Mouse (Mus musculus): ENCODE data around the gene Hivep3.

Gene Hivep3

DNA sequence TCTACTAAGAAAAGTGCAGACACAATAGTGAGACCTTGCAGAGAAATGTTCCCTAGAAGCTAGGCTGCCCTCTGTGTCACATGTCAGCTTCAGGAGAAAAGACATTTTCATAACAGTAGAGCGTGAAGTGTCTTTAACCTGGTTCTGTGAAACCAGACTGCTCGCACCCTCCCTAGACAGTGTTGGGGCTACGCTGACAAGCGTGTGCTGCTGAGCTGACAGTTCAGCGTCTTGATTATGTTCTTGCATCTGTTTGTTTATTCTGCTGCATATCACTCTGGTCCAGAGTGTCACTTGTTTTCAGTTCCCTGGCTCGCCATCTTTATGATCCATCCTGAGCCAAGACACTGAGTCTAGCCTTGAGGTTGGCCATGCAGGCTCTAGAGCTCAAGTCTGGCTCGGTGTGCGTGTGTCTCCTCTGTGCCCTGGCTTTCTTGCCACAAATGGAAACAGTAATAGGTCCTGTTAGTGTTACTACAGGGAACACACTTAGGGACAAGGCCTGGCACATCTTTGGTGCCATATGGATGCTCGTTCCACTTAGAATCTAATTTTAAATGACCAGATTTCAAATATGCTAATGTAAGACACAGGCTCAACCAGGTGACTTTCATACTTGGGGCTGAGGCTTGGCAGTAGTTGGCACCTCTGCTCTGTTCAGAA is 28.0 kb downstream of the Hivep3 start:
- peak; percentile 66 for DNase-seq

DNA sequence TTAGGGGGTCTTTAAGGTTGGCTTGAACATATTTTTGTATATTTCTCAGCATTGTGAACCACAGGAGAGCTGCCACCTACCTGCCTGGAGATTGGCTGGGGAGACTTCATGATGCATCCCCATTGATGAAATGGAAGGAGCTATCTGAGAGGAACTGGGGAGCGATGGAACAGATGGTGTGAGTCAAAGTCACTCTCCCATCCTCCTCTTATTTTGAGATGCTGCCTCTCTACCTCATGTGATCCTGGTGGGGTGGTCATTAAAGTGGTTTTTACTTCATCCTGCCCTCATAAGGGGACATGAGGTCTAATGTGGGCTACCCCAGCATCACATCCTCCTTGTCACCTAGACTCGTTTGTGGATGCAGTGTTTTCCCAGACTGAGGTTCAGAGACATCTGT is 28.6 kb downstream of the Hivep3 start:
- peak; percentile 48 for DNase-seq

DNA sequence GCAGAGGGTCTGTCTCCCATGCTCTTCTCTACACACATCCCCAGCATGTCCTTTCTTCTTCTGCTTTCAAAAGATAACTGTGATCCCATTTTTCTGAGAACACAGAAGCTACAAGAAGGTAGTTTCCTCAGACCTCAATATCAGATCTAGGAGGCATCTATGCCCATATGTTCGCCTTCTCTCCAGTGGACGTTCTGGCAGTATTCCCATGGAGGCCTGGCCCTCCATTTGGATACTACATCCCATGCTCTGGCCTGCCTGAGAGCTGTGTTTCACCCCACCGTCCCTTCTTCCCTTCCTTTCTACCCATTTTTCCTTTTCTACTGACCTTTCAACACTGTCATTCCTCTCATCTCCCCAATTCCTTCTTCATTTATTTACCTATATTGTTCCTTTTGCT is 34.5 kb downstream of the Hivep3 start:
- no peak for DNase-seq

DNA sequence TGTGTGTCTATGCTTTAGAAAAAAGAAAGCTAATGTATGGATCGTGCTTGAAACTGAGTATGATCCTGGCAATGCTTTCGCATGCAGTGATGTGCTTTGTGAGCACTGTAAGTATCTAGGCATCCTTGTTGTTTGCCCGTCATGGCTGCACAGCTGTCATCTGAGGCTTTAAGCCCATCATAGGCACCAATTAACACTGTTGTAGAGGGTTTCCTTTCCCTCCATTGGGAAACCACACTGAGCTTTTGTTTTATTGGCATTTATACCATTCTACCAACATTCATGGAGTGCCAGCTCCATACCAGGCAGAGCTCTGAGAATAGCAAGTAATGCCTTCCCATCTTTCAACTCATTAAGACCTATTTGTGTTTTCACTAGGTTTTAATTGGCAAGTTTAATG is 42.3 kb downstream of the Hivep3 start:
- peak; percentile 4 for DNase-seq

DNA sequence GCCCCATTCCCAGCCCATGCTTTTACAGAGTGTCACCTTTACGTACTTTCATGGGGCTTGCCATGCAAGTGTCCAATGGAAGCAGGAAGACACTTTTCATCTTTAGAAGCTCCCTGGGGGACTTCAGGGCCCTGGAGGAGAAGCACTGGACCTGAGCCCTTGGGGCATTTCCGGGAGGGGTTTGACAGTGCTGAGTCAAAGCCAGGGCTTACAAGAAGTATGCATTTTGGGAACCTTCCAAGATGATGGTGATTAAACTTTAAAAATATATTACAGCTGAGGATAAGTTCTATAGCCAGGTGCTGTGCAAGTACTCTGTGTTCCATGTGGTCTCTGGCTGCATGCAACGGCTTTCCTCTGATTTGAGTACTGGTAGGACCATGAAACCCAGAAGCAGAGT is 43.6 kb downstream of the Hivep3 start:
- DNase-seq, result peak; percentile 79

DNA sequence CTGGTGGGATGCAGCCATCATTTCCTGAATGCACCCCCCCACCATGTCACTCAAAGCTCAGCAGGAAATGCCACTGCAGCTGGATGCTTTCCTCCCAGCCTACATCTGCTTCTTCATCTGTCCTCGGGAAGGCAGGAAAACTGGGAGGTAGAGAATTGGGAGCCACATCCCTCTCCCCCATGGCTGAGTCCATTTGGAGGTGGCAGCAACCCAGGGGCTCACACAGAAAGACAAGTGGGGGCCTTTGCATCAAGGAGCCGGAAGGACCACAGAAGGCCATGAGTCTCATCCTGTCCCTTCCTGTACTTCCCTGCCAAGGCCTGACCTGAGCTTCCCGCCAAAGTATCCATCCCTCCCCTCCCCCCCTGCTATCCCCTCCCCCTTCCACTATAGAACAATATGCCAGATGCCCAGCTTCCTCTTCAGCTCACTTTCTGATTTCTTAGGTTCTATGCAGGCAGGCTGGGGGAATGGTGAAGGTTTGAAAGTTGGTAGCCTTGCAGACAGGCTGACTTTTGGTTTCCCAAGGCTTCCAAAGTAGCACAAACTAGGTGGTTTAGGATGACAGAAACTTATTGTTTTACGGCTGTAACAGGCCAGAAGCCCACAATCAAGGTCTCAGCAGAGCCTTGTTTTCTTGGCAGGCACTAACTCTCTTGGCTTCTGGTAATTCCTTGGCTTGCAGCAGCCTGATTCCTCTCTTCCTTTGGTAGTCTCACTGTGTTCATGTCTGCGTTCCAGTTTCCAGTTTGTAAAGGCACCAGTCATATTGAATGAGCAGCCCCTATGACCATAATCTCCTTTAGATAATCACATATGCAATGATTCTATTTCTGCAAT is 46.2 kb downstream of the Hivep3 start:
- peak; percentile 95 for DNase-seq

DNA sequence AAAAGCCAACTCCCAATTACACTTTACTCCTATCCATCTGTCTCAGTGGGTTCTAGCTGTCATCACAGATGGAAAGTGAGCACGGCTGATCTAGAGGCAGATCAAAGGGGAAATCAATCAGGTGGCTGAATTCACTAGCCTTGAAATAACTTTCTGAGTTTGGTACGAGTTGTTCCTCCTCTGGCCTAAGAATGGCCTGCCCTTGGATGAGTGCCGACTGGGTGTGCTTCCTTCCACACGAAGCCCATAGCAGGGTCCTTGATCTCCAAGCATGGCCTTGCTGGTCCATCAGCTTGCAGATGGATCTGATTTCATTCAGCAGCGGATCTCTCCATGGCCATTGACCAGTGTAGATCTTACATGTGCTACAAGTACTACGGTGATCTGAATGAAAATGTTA is 47.3 kb downstream of the Hivep3 start:
- DNase-seq, result peak; percentile 81

DNA sequence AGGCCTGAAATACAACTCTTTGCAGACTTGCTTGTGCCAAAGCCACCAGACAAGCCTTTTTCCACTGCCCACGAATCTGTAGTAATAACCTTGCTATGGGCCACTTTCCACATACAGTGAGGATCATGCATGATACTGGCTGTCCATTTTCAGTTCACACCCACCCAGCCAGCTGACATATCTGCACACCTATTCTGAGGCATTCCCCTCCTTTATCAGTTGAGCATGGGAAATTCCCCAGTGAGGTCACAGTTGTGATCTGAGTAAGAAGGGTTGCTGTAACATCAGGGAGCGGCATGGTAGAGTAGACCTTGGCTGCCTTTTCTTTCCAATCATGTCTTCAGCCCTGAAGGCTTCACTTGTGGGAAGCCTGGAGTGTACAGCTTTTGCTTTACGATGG is 51.4 kb downstream of the Hivep3 start:
- peak; percentile 78 for DNase-seq

DNA sequence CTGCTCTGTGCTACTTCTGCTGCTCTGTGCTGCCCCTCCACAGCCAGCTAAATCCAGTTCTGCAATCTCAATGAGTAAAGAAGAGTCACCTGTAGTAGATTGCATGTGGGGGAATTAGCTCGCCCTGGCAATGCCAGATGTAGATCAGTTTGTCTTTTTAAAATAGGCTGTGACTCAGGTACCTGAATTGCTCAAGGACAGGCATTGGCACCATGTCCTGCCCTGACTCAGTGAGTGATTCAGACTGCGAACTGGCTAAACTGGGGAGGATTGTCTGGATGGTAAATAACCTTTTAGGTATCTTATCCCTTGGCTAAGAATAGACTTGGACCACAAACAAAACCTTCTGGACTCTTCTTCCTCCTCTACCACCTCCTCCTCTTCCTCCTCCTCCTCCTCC is 52.7 kb downstream of the Hivep3 start:
- DNase-seq, result no peak

DNA sequence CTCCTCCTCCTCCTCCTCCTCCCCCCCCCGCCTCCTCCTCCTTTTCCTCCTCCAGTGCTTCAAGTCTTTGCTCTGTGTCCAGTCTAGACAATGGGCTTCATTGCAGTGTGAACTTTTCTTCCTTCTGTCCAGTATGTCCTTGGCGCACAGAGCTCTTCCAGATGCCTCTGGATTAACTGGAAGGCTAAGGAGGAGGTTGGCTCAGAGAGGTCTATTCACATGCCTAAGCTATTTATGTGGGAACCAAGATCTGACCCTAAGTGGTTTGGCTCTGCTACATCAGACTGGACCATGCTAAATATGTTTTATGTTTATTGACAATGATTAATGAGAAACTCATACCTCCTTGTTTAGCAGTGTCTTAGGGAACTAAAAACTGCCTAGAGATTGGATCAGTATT is 53.1 kb downstream of the Hivep3 start:
- no peak for DNase-seq

DNA sequence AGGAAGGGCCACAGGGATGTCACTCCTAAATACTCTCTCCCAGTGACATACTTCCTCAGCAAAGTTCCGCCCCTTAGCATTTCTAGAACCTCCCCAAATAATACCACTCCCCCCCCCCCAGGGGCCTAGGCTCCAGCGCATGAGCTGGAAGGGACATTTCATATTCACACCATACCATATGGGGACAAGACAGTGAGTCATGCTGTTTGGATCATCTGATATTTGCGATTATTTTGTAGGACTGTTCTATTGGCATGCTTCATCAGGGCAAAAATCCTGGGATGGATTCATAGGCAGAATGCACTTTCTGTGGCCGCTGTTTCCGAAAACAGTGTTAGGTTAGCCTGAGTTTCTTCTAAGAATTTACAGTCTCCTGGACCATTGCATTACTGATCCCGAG is 55.2 kb downstream of the Hivep3 start:
- no peak for DNase-seq

DNA sequence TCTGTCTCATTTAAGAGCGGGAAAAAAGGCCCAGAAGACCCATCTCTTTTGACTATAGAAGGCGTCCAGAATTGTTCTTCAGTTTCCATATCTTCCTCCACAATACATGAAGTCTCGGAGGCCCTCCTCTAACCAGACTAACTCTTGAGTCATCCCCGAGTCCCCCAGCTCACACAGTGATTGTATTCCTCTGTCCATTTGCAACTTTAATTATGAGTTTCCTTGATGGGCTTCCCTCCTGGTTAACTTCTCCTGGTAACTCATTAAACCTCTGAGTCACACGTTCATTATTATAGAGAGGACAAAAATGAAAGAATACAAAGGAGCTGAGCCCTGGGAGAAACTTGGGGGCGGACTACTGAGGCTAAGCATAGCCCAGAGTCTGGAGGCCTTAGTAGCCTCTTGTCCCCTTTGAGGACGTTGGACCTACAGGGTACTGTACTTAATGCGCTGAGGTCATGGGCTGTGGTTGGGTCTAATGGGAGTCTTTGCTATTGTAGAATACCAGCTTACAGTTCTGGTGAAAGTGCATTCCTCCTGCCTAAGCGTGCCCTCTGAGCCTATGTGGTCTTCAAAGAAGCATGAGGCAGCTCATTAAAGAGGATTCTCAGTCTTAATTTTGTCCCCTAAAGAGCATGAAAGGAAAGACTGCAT is 56.0 kb downstream of the Hivep3 start:
- DNase-seq, result peak; percentile 76

DNA sequence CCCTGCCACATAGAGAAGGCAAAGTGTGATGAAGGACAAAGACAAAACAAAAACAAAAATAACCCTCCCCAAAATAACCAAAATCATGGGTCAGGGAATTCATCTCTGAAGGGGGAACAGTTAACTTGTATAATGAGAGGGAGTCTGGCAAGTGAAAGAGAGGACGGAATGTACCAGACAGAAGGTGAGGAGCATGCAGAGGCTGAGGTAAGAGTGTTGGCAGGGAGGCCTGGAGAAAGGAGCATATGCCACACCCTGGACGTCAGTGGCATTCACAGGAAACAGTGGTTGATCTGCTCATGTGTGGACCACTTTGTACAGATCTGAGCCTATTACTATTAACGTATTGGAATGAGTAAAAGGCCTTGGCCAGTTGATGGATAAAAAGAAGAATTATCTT is 65.3 kb downstream of the Hivep3 start:
- peak; percentile 90 for DNase-seq

DNA sequence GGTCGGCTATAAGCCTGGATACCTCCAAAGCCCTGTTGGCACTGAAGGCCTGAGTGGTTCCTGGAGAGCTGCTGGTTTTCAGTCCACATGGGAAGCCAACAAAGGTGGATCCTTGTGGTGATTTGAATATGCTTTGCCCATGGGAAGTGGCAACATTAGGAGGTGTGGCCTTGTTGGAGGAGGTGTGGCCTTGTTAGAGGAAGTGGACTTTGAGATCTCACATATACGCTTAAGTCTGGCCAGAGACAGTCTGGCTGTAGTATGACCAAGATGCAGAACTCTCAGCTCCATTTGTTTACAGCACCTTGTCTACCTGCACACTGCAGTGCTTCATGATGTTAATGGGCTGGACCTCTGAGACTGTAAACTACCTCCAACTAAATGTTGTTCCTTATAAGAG is 73.0 kb downstream of the Hivep3 start:
- peak; percentile 85 for DNase-seq

DNA sequence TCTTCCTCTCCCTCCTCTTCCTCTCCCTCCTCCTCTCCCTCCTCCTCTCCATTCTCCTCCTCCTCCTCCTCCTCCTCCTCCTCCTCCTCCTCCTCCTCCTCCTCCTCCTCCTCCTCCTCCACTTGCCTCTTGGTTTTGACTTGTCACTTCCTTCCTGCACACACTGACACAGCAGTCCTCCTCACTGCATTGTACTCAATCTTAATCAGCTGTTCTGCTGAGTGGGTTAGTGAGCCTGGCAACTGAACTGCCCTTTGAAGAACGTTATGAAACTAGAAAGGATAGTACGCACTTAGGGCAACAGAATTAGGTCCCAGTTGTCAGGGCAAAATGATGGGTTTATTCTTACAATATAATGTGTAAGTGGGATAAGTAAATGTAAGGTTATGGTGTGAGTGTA is 73.8 kb downstream of the Hivep3 start:
- peak; percentile 50 for DNase-seq

DNA sequence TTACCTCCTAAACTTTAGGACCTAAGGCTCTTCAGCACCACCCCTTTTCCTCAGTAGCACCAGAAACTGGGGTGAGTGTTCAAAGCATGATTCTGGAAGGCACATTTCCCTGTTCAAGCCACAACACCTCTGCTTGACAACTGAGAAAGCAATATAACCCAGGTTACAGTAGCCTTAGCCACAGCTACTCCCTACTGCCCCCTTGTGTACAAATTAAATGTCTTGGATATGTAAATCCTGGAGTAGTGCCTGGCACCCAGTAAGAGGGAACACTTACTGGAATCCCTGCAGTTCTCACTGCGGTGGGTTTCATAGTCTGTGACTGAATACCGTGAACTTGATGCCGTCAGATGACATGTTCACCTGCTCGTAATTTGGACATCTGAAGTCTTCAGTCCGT is 75.7 kb downstream of the Hivep3 start:
- DNase-seq, result peak; percentile 87

DNA sequence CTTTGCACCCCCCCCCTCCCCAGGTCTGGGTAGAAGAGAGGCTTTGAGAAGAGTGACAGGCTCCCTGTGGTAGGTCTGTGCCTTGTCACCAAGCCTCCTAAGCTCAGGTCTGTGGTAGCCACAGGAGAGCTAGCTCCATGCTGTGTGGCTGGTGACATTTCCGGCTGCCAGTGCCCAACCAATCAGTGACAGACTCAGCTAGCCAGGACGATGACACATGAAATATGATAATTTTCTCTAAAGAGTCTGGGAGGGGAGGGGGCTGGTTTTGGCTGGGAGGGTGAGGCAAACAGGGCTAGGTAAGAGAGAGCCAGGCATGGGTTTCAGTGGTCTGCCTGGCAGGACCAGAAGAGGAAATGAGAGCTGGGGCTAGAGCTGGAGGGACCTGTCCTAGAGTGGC is 79.2 kb downstream of the Hivep3 start:
- peak; percentile 93 for DNase-seq

DNA sequence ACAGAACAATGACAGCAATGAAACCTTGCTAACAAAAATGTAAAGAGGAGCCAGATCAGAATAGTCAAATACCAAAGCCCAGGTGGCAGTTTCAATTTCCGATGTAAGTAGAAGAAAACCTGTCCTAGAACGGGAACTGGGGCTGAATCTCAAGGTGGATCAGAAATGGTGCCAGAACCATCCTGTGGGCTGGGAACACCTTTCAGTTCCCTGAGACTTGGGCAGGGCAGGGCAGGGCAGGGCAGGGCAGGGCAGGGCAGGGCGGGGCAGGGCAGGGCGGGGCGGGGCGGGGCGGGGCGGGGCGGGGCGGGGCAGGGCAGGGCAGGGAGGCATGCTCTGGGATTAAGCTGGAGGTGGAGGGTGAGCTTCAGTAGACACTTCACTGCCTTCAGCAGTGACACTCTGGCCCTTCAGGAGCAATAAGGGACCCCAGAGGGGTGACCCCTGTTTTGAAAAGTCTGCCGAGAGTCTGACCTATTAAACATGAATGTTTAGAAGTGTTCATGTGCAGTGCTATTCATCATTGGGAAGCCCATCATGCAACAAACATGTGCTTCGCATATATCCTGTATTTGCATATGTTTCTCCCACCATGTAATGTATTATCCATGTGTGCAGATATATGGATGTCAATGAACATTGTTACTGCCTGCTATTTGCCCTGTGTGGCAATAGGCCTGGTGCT is 80.1 kb downstream of the Hivep3 start:
- DNase-seq, result peak; percentile 87

DNA sequence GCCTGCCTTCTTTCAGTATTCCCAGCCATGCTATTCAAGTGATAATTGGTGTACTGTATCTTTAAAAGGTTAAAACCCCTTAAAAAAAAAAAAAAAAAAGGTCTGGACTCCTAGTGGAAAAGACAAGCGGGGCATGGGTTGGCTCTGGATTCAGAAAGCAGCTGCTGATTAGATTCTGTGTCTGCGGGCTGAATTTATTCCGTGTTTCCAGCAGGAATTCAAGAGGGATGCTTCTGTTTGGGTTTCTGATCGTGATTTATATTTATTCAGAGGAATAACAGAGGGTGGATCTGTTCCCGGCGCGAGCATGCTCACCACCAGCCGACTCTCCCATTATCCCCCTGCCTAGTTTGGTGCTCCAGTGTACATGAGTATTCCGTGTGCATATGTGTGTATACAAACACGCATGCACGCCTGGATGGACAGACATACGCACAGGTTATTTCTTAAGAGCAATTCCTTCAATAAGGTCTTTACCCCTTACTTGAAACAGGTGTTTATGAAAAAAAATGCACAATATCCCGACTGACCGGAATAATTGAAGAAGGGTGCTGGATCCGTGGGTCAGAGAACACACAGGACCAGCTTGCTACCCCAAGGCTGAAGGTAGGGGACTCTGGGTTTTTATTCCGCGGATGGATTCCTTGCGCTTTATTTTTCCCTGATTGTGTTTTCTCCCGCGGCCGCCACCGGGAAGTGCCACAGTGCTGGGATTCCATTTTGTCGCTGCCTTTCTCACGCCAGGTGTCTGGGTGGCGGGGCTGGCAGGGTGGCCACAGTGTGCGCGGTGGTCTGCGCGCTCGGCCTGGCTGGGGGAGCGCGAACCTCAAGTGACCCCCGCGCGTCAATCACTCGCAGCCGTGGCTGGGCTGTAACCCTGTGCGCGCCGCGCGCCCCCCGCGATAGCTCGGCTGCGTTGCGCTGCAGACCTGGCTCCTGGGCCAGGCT is 80.9 kb downstream of the Hivep3 start:
- peak; percentile 94 for DNase-seq

DNA sequence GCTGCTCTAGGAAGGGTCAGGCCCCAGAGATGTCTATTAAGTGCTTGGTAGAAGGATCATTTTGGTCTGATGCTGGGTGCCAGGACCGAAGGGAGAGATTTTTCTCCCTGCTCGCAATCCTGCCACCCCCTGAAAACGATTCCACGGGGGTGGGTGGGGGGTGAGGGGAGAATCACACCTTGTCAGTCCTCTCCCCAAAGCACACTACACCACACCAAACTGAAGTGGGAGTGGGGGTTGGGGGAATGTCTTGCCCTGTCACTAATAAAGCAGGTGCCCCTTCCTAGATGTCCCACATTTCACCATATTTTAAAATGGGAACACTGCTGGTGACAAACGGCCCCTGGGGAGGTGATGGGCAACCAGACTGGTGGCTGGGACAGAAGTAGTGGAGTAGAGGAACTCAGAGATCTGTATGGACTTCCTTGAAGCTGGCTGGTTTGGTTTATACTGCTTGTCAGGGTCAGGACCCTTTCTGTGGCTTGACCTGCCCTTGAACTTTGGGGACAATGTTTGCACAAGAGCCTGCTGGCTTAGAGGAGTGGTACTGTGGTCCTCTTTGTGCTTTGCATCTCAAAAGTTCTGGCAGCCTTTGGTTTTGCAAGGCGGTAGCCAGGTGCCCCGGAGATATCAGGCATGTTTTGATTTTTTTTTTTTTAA is 81.7 kb downstream of the Hivep3 start:
- DNase-seq, result peak; percentile 93

DNA sequence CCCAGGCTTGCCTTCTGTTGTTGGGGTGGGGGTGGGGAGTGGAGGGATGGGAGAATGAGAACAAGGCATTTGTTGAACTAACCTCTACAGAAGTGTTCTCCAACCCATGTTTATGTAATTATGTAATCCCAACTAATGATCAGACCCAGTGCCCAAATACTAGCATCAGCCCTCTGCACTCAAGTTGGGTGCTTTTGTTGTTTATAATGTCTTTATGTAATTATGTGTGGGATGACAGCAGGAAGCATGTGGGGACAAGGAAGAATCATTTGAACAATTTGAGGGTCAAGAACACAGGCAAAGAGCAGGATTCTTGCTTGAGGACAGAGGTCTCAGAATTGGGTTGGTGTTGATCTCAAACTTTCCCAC is 82.2 kb downstream of the Hivep3 start:
- DNase-seq, result no peak
